Mouse (Mus musculus) layer of hippocampus, adult 6 months (tissue): ENCODE data around the gene Cd99l2. TPM values are rescaled to one million over a fixed set of nuclear protein-coding genes. Genes with fewer than 3 reads are reported as not detected.

Source experiments
- long read RNA-seq, 2 experiments: library from polyadenylated mRNA; unstranded; transcript quantifications; one replicate each; pipeline ENCODE4 v2.0.0; 2019 to 2020
- microRNA-seq: library from miRNA; unstranded; fragments of <30 nt; microRNA quantifications from one replicate; pipeline ENCODE4 v1.2.0, GENCODE M21; 2020
- polyA plus RNA-seq: library from polyadenylated mRNA; unstranded; fragments of <200 nt; fragmentation: Nextera tagmentation; gene quantifications from 2 replicates; pipeline ENCODE4 v1.2.3, GENCODE M21; 2021

Cd99l2 gene
- 30.7 and 41.6 TPM in 2 replicates for polyA plus RNA-seq
- long read RNA-seq, experiment 1, transcript Cd99l2-202 (9 exons, 3,327 nt), result minor isoform, 6 of 42 reads
- long read RNA-seq, experiment 1, transcript Cd99l2-201 (10 exons, 3,600 nt), result major isoform, 23 of 42 reads
- long read RNA-seq, experiment 1, partial matches to known transcripts, result 0 of 42 reads
- long read RNA-seq, experiment 1, other reads (novel, unspliced or antisense), result 13 of 42 reads
- long read RNA-seq, experiment 2, transcript Cd99l2-202 (9 exons, 3,327 nt), result minor isoform, 45 of 184 reads
- long read RNA-seq, experiment 2, transcript Cd99l2-201 (10 exons, 3,600 nt), result major isoform, 116 of 184 reads
- long read RNA-seq, experiment 2, partial matches to known transcripts, result 6 of 184 reads
- long read RNA-seq, experiment 2, other reads (novel, unspliced or antisense), result 17 of 184 reads

DNA sequence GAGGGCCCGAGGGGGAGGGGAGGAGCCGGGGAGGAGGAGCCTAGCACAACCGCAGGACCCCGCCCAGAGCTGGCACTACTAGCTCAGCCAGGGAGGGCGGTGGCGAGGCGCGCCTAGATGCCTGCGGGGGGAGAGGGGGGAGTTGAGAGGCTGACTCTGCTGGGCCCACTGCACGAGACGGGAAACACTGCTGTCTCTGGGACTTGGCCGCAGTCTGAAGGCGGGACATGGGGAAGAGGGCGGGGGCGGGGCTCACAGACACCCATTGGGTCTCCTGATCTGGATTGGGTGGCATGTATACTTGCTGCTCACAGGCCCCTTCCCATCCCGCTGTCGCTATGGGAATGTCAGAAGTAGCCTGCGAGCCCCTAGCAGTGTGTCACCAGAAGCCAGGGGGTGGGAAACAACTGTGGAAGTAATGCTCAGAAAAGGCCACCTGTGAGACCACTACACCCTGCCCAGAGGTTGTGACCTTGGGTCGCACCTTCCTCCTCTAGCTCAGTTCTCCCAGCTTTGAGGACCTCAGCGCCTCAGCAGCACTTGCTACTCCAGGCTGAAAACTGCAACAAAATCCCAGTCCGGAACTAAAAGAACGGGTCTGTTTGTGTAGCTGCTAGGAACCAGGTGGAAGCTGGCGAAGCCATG is at the start of gene Cd99l2:
Gene Cd99l2 (minus strand): TSS at position 216 of the 645 bp plus-strand sequence.

Small RNA genes within 50 kb of the gene (microRNA-seq; reads per million reads assigned to microRNA genes)
- gene Gm23945, result not detected

Other genes starting within 250 kb of the Cd99l2 start
- gene Mtmr1, start 128.1 kb downstream of the Cd99l2 start, polyA plus RNA-seq, result 4.4 TPM in 2 replicates
- 14.9 and 15.1 TPM in 2 replicates for gene Hmgb3, start 63.1 kb upstream of the Cd99l2 start, polyA plus RNA-seq
- 1.0 and 1.1 TPM in 2 replicates for gene Gpr50, start 170.8 kb upstream of the Cd99l2 start, polyA plus RNA-seq